Mouse (Mus musculus) liver, embryonic 18 days (tissue): ENCODE measurements around the gene Olfr1229. TPM values are rescaled to one million over a fixed set of nuclear protein-coding genes. Genes with fewer than 3 reads are reported as not detected.

Experiments used
- polyA plus RNA-seq: library from polyadenylated mRNA; depleted of rRNA; stranded (reverse); fragments of >200 nt; gene quantifications from 2 replicates; pipeline ENCODE4 v1.2.3, GENCODE M21; 2012; rRNA removed

The Olfr1229 gene
- not detected in 2 replicates for polyA plus RNA-seq

GRCm38 (mm10) chr2:89287914-89288313 lies at the start of gene Olfr1229:
TSS of gene Olfr1229 (minus strand) at chr2:89288014.

GRCm38 (mm10) chr2:89329575-89329974 lies 41.8 kb upstream of the Olfr1229 start, which contains the start of gene Olfr1232:
TSS of gene Olfr1232 (minus strand) at chr2:89329675.

GRCm38 (mm10) chr2:89306974-89307373 lies 19.2 kb upstream of the Olfr1229 start, which contains the start of gene Olfr1231:
TSS of gene Olfr1231 (minus strand) at chr2:89307074.

GRCm38 (mm10) chr2:89297168-89297567 lies 9.4 kb upstream of the Olfr1229 start, which contains the start of gene Olfr1230:
TSS of gene Olfr1230 (minus strand) at chr2:89297268.

DNA sequence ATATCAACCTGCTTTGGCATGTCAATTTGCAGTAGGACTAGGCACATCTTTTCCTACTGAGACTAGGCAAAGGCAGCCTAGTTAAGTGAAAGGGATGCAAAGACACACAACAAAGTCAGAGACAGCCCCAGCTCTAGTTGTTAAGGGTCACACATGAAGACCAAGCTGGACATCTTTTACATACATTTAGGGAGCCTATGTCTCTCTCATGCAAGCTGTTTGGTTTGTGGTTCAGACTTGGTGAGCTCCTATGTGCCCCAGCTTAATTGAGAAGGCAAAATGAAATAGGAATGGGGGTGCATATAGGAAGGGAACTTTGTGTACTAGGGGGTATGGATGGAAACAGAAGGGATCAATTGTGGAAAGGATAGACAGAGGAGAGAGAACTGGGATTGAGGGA lies 33.9 kb downstream of the Olfr1229 start, which contains the start of gene Olfr1228:
Olfr1228 (minus strand) TSS at position 101 of the 400 bp plus-strand sequence.

Other genes starting within 250 kb of the Olfr1229 start
- gene Olfr1218, start 226.8 kb downstream of the Olfr1229 start, polyA plus RNA-seq, result not detected in 2 replicates
- gene Olfr1219, start 204.5 kb downstream of the Olfr1229 start, polyA plus RNA-seq, result not detected in 2 replicates
- gene Olfr1220, start 181.2 kb downstream of the Olfr1229 start, polyA plus RNA-seq, result not detected in 2 replicates
- gene Olfr1221, start 170.7 kb downstream of the Olfr1229 start, polyA plus RNA-seq, result not detected in 2 replicates
- gene Olfr1222, start 155.0 kb downstream of the Olfr1229 start, polyA plus RNA-seq, result not detected in 2 replicates
- not detected in 2 replicates for gene Olfr1223, start 136.5 kb downstream of the Olfr1229 start, polyA plus RNA-seq
- not detected in 2 replicates for gene Olfr1224-ps1, start 123.9 kb downstream of the Olfr1229 start, polyA plus RNA-seq
- gene Olfr1225, start 113.3 kb downstream of the Olfr1229 start, polyA plus RNA-seq, result not detected in 2 replicates
- gene Olfr1226, start 88.0 kb downstream of the Olfr1229 start, polyA plus RNA-seq, result not detected in 2 replicates
- gene Olfr1228, start 34.0 kb downstream of the Olfr1229 start, polyA plus RNA-seq, result not detected in 2 replicates
- gene Olfr1230, start 9.3 kb upstream of the Olfr1229 start, polyA plus RNA-seq, result not detected in 2 replicates
- gene Olfr1231, start 19.1 kb upstream of the Olfr1229 start, polyA plus RNA-seq, result not detected in 2 replicates
- gene Olfr1232, start 41.7 kb upstream of the Olfr1229 start, polyA plus RNA-seq, result not detected in 2 replicates
- not detected in 2 replicates for gene Olfr1233, start 54.4 kb upstream of the Olfr1229 start, polyA plus RNA-seq
- gene Olfr1234, start 76.9 kb upstream of the Olfr1229 start, polyA plus RNA-seq, result not detected in 2 replicates
- not detected in 2 replicates for gene Olfr1238, start 121.7 kb upstream of the Olfr1229 start, polyA plus RNA-seq
- not detected in 2 replicates for gene Olfr1239, start 132.4 kb upstream of the Olfr1229 start, polyA plus RNA-seq
- not detected in 2 replicates for gene Olfr1240, start 155.0 kb upstream of the Olfr1229 start, polyA plus RNA-seq
- gene Olfr1241, start 199.1 kb upstream of the Olfr1229 start, polyA plus RNA-seq, result not detected in 2 replicates
- not detected in 2 replicates for gene Olfr1242, start 210.3 kb upstream of the Olfr1229 start, polyA plus RNA-seq
- not detected in 2 replicates for gene Olfr1243, start 243.5 kb upstream of the Olfr1229 start, polyA plus RNA-seq